Mouse (Mus musculus) T-cell, adult 2 months (primary cell): ENCODE results near the gene Coa7.

ENCODE experiments used
- DNase-seq: peaks from one replicate; pipeline ENCODE4 v3.0.0; 2022; ENCODE audit warnings: low spot score

Coa7 gene

DNA sequence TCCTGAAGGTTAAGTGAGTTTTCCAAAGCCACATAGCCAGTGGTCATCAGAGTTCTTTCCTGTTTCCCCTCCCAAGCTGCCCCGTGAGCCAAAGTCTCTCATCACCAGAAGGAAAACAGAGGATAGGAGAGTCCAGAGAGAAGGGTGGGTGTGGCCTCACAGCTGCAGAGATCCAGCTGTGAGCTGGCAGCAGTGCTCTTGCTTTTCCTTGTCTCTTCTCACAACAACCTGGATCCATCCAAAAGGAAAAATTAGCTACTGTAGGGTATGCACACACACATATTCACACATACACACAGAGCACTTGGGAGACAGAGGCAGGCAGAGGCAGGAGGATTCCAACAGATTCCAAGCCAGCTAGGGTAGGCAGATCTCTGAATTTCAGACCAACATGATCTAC lies 58.1 kb downstream of the Coa7 start:
- DNase-seq, result no peak

DNA sequence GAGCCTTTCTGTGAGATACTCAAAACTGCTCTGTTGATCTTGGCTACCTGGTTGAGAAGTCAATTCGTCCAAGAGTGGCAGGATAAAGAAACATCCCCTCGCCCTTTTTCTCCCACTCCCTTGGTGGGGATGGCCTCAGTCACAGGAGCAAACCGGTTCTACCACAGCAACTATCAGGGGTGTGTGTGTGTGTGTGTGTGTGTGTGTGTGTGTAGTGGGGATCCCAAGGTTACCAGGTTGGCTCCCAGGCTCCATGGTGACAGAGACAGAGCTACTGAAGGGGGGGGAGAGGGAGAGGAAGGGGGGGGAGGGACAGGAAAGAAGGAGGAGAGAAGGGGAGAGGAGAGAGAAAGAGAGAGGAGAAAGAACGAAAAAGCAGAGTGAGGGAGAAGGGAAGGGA lies 59.2 kb downstream of the Coa7 start:
- no peak for DNase-seq

DNA sequence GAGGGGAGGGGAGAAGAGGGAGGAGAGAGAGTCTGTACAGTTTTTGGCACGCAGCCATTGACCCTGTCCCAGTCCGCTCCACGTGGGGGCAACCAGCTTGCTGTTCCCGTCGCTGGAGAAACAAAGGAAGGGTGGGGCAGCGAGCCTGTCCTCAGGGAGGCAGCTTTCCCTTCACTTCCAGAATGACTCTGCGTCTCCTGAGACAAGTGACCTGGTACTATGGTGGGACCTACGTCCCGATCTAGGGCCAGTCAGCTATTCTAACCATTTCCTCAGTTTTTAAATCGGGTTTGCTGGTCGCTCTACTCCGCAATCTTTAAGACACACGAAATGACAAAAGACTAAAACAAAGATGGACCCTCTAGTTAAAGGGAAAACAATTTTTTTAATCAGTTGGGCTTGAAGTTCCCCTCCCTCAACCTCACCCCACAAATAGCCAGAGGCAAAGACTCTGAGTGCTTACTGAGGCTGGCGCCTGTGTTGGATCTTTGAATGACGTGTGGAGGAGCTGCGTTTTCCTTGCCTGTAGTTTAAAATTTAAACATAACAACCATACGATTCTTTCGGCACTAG lies 59.8 kb downstream of the Coa7 start:
- no peak for DNase-seq

DNA sequence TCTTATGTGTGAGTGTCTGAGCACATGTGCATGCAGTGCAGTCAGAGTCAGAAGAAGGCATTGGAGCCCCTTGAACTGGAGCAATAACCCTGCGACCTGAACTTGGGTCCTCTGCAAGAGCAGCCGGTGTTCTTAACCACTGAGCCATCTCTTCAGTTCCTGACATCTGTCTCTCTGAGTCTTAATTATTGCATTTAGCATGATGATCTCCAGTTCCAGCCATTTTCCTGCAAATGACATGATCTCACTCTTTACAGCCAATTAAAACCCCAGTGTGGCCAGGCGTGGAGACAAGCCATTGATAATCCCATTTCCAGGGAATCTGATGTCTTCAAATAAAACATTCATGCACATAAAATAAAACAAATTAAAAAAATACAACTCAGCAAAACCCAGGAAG lies 60.8 kb downstream of the Coa7 start:
- no peak for DNase-seq

DNA sequence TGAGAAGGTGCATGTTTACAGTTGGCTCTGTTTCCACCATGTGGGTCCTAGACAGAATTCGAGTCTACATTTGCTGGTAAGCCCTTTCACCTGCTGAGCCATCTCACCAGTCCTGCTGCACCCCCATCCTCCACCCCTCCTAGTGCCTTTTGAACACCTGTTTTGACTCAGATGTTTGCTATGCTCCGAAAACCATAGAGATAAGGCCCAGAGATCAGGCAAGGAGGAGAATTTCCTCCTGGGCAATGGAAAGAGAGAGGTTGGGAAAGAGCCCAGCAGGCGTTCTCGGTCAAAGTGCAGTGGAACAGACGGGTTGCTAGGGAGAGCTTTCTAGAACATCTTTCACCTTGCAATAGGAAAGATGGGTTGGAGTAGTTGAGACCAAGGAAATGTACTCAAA lies 63.2 kb downstream of the Coa7 start:
- DNase-seq, result no peak
